Mouse (Mus musculus) brown adipose tissue, adult 24 weeks (tissue): ENCODE results near the gene Plk5. TPM values are rescaled to one million over a fixed set of nuclear protein-coding genes. Genes with fewer than 3 reads are reported as not detected.

Experiments
- H3K27ac ChIP-seq: fragments of 200-500 bp; replicated peaks from 2 replicates; pipeline ENCODE4 v1.5.1; 2012; ENCODE audit warnings: low read depth, mild to moderate bottlenecking, low read length
- H3K4me1 ChIP-seq: fragments of 200-500 bp; 2 replicates; pipeline ENCODE4 v1.6.1; 2012; ENCODE audit warnings: low read length, mixed read lengths; ENCODE audit not compliant: control insufficient read depth, insufficient read depth, insufficient read length
- H3K4me3 ChIP-seq: fragments of 200-500 bp; 2 replicates; pipeline ENCODE4 v1.5.1; 2012; ENCODE audit warnings: low read depth, mild to moderate bottlenecking, low read length, moderate library complexity; ENCODE audit not compliant: insufficient read depth
- polyA plus RNA-seq: library from polyadenylated mRNA; stranded (reverse); fragments of >200 nt; gene quantifications from 2 replicates; pipeline ENCODE4 v1.2.4, GENCODE M21; 2012; ENCODE audit not compliant: missing spikeins, insufficient read depth, insufficient read length

Plk5 gene
- polyA plus RNA-seq, 1 experiment, result not detected

DNA sequence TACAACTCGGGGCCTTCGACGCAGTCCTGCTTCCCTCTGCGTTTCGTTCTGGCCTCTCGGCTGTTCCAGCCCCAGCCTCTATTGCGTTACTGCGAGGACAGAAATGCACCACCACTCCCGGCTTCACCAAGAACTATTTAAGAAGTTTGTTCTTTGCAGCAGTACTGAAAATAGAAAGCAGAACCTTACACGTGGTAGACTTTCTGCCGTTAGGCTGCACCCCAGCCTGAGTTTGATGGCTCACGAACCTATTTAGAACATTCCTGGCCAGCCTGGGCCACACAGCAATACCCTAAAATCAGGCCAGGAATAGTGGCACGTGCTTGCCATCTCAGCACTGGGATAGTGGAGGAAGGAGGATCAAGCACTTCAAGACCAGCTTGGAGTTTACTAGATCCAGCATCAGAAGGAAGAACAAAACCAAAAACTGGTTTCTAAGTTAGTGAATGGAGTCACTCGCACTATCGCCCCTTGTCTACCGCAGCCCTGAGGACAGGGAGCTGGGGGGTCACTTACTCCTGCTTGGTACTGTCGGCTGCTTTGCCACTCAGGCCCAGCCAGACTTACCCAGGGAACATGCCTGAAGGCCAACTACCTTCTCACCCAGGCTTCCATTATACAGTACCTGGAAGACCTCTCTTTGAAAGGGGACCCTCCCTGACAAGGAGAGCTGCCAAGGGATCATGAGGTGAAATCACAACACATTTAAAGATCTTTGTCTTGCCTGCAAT lies 43.9 kb downstream of the Plk5 start:
- Histone ChIP-seq H3K4me3 (peak overlapping the region; percentile 60), H3K27ac (peak overlapping the region; percentile 54), H3K4me1 (peaks cover 15% of the 10 kb centered on the region; the same call in 1 of the 2 replicates)

- Histone ChIP-seq H3K27ac (peak overlapping the region; percentile 54; the same call in 1 of the 2 replicates), H3K4me3 (peak overlapping the region; percentile 60; the same call in 1 of the 2 replicates), H3K4me1 (peaks cover 17% of the 10 kb centered on the region)
Observed at GRCm38 (mm10) chr10:80400704-80401161, 44.5 kb downstream of the Plk5 start.

DNA sequence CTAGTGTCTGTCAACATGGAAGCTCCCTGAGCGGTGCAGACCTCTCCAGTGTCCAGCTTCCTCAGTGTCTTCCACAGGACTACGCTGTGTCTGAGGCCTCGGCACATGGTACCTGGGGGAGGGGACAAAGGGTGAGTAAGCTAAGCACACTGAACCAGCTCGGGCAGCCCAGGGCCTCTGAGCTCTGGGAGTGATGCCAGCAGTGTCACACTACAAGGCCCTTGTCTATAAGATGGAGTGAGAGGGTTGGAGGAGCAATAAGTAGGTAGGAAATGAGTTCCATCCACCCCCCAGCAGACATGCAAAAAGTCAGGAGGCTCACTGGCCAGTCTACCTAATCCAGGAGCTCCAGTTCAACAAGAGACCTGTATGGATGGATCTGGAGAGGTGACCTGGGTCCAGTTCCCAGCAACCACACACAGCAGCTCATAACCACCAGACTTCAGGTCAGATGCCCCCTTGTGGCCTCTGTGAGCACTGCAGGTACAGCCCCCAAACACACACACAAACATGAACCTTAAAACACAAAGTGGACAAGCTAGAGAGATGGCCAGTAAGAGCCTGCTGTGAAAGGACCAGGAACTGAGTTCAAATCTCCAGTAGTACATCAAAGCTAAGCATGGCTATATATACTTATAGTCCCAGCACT lies 46.9 kb downstream of the Plk5 start:
- Histone ChIP-seq H3K4me1 (peaks cover 9% of the 10 kb centered on the region), H3K27ac (no peak overlapping the region), H3K4me3 (no peak overlapping the region)

DNA sequence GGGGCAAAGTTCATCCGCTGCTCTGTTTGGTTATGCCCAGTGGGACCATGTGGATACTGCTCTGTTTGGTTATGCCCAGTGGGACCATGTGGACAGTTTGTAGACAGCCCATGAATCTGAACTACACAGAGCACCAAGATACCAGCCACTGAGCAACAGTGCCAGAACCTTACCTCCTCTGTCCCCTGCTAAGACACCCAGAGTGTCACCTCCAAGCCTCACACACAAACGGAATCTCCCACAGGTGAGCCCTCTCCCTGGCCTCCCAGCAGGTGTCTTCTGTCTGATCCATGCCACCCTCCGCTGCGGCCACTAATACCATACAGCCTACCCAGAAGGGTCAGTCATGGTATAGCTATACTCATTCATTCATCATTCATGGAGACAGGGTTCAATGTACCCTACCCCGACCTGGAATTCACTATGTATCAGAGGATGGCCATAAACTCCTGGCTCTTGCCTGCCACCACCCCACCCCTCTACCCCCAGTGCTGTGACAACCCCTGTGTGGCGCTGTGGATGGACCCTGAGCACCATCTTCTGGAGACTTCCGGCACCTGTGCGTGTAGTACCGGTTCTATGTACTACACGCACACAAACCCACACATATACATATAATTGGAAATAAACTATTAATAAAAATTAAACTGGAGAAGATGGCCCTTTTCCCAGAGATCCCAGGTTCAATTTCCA lies 49.4 kb downstream of the Plk5 start:
- H3K4me1 ChIP-seq, result peaks cover 6% of the 10 kb centered on the region
- H3K27ac ChIP-seq, result peak overlapping the region; percentile 83
- peak overlapping the region; percentile 78 for H3K4me3 ChIP-seq

DNA sequence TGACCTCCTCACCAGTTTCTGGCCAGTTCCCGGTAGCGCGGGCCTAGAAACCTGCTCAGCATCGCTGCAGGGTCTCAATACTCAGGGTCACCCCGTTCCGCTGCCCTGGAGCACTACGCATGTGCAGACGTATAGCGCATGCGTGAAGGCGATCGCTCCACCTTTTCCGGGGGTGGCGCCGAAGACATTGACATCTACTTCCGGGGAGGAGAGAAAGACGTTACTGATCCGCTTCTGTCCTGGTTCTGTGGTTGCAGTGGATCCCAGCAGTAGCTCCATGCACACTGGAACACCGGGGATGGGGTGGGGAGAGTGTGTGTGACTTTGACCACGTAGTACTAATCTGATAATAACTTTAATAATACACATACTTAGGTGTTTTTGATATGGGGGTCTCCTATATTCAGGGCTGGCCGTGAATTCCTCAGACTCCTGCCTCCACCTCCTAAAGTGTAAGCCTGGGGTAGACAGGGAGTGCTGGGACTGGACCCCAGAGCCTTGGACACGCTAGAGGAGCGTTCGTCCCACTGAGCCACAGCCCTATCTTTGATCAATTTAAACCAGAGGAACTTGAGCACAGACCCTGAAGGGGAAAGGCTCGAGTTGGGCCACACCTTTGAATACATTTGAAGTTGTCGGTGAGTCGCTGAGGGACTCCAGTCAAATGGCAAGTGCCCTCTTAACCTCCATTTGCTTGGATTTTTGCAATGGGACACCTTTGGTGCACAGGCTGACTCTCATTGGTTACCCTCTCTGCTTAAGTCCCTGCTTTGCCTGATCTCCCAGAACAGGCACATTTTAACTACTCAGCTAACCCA lies 50.6 kb downstream of the Plk5 start, which contains the start of gene Uqcr11:
TSS of gene Uqcr11 (minus strand) at position 147 of the 818 bp plus-strand sequence.
- Histone ChIP-seq H3K27ac (peak within 1 kb of the TSS; percentile 83), H3K4me1 (peaks cover 6% of the 10 kb centered on the region), H3K4me3 (peak within 1 kb of the TSS; percentile 78)

GRCm38 (mm10) chr10:80407924-80408323 lies 51.7 kb downstream of the Plk5 start:
- H3K4me3 ChIP-seq, result no peak overlapping the region
- peaks cover 6% of the 10 kb centered on the region for H3K4me1 ChIP-seq
- no peak overlapping the region for H3K27ac ChIP-seq

GRCm38 (mm10) chr10:80412656-80413541 lies 56.6 kb downstream of the Plk5 start:
- no peak overlapping the region for H3K27ac ChIP-seq

More at GRCm38 (mm10) chr10:80412656-80413541, 56.6 kb downstream of the Plk5 start:
- Histone ChIP-seq H3K4me3 (no peak overlapping the region), H3K4me1 (no peaks in the 10 kb centered on the region)

Other genes with a start within 250 kb of the Plk5 start
- gene Stk11, start 240.7 kb upstream of the Plk5 start, polyA plus RNA-seq, result 113 and 121 TPM in 2 replicates
- gene Atp5d, start 217.8 kb upstream of the Plk5 start, polyA plus RNA-seq, result 1,146 and 1,395 TPM in 2 replicates
- 1.1 and 1.5 TPM in 2 replicates for gene Cbarp, start 215.6 kb upstream of the Plk5 start, polyA plus RNA-seq
- gene Midn, start 208.2 kb upstream of the Plk5 start, polyA plus RNA-seq, result 25.5 and 31.6 TPM in 2 replicates
- 15.1 and 27.5 TPM in 2 replicates for gene Cirbp, start 190.5 kb upstream of the Plk5 start, polyA plus RNA-seq
- gene 1600002K03Rik, start 183.5 kb upstream of the Plk5 start, polyA plus RNA-seq, result 10.9 and 14.9 TPM in 2 replicates
- gene Efna2, start 177.0 kb upstream of the Plk5 start, polyA plus RNA-seq, result 1.0 and 1.1 TPM in 2 replicates
- gene Mum1, start 130.0 kb upstream of the Plk5 start, polyA plus RNA-seq, result 9.7 and 11.1 TPM in 2 replicates
- 732 and 1,152 TPM in 2 replicates for gene Ndufs7, start 107.3 kb upstream of the Plk5 start, polyA plus RNA-seq
- gene Gamt, start 95.4 kb upstream of the Plk5 start, polyA plus RNA-seq, result 10.5 and 17.8 TPM in 2 replicates
- gene Dazap1, start 95.0 kb upstream of the Plk5 start, polyA plus RNA-seq, result 51.6 and 76.7 TPM in 2 replicates
- 1,089 and 1,107 TPM in 2 replicates for gene Rps15, start 64.0 kb upstream of the Plk5 start, polyA plus RNA-seq
- 0.38 TPM in 1 of 2 replicates, not detected in the other for gene Apc2, start 60.5 kb upstream of the Plk5 start, polyA plus RNA-seq
- 24.3 and 25.7 TPM in 2 replicates for gene 2310011J03Rik, start 35.9 kb upstream of the Plk5 start, polyA plus RNA-seq
- 4.3 and 7.8 TPM in 2 replicates for gene Pcsk4, start 27.0 kb upstream of the Plk5 start, polyA plus RNA-seq
- 15.7 and 17.7 TPM in 2 replicates for gene Reep6, start 26.5 kb upstream of the Plk5 start, polyA plus RNA-seq
- gene Adamtsl5, start 8.0 kb upstream of the Plk5 start, polyA plus RNA-seq, result 2.9 and 4.2 TPM in 2 replicates
- gene Mex3d, start 31.2 kb downstream of the Plk5 start, polyA plus RNA-seq, result 3.3 and 3.7 TPM in 2 replicates
- 79.3 and 90.4 TPM in 2 replicates for gene Mbd3, start 43.1 kb downstream of the Plk5 start, polyA plus RNA-seq
- 2,528 and 2,993 TPM in 2 replicates for gene Uqcr11, start 50.4 kb downstream of the Plk5 start, polyA plus RNA-seq
- 11.4 and 15.1 TPM in 2 replicates for gene Tcf3, start 77.2 kb downstream of the Plk5 start, polyA plus RNA-seq
- not detected in 2 replicates for gene Onecut3, start 138.4 kb downstream of the Plk5 start, polyA plus RNA-seq
- gene Atp8b3, start 182.7 kb downstream of the Plk5 start, polyA plus RNA-seq, result not detected in 2 replicates
- gene Rexo1, start 205.1 kb downstream of the Plk5 start, polyA plus RNA-seq, result 10.8 and 13.8 TPM in 2 replicates
- gene Klf16, start 220.9 kb downstream of the Plk5 start, polyA plus RNA-seq, result 4.1 and 4.2 TPM in 2 replicates
- 76.3 and 81.6 TPM in 2 replicates for gene Abhd17a, start 233.9 kb downstream of the Plk5 start, polyA plus RNA-seq
- 14.6 and 16.2 TPM in 2 replicates for gene Scamp4, start 246.4 kb downstream of the Plk5 start, polyA plus RNA-seq
- 1.0 TPM in 1 of 2 replicates, not detected in the other for gene Adat3, start 246.4 kb downstream of the Plk5 start, polyA plus RNA-seq
- 0.67 and 0.75 TPM in 2 replicates for gene Gm49322, start 249.6 kb downstream of the Plk5 start, polyA plus RNA-seq